Mouse (Mus musculus) embryo, embryonic 11.5 days (tissue): ENCODE data around the gene Prkce.

Experiments used
- DNase-seq: peaks from one replicate; pipeline ENCODE4 v3.0.0-alpha.2; 2012; ENCODE audit warnings: low read depth, low spot score

Gene Prkce

GRCm38 (mm10) chr17:86676909-86677308 is 509.3 kb downstream of the Prkce start:
- no peak for DNase-seq

GRCm38 (mm10) chr17:86685263-86685662 is 517.7 kb downstream of the Prkce start:
- no peak for DNase-seq

GRCm38 (mm10) chr17:86687021-86687420 is 519.4 kb downstream of the Prkce start:
- no peak for DNase-seq

- DNase-seq = no peak
Measured at GRCm38 (mm10) chr17:86690871-86691390, 523.3 kb downstream of the Prkce start.

GRCm38 (mm10) chr17:86697751-86698150 is 530.2 kb downstream of the Prkce start:
- no peak for DNase-seq

GRCm38 (mm10) chr17:86703336-86703735 is 535.8 kb downstream of the Prkce start:
- no peak for DNase-seq

- DNase-seq = no peak
Measured at GRCm38 (mm10) chr17:86705236-86705635, 537.7 kb downstream of the Prkce start.

GRCm38 (mm10) chr17:86706467-86706866 is 538.9 kb downstream of the Prkce start:
- DNase-seq = no peak
